ENCODE assay signal across 15 mouse cellular contexts in genomic region chr8:11257079-11258017, GRCm38 (mm10). TPM values are rescaled to one million over a fixed set of nuclear protein-coding genes. Genes with fewer than 3 reads are reported as not detected.
DNase-seq lines count a peak whose midpoint lies in the region; ATAC-seq and TF ChIP-seq lines count a peak whose summit lies in the region.
"Had no signal": no experiment of that assay in that cellular context is flagged by ENCODE, and none has a peak within 500 bp of the region (broad histone marks: within the 10 kb centered on the region; RNA-seq: fewer than 3 reads in every experiment).

No protein-coding gene starts in this region.

- no peak for TF ChIP-seq CTCF in kidney, postnatal 0 days (IDR thresholded peaks at IDR 0.05; ENCODE audit: low read depth)

- H3K4me2 ChIP-seq in kidney, postnatal 0 days (ENCODE audit: low read length), result no peak overlapping the region; the same call in 1 of the 2 replicates
- H3K4me2 ChIP-seq: liver, embryonic 12.5 days had no signal

- H3K4me1 ChIP-seq in kidney, postnatal 0 days (replicated peaks; ENCODE audit: insufficient read depth, low read length), result peaks cover 80% of the 10 kb centered on the region

- H3K9ac ChIP-seq in kidney, postnatal 0 days (ENCODE audit: low read depth, low read length), result no peak overlapping the region
- H3K9ac ChIP-seq: liver, embryonic 12.5 days had no signal

- peak; percentile 77 for DNase-seq in heart, adult 11 months
- DNase-seq in heart, postnatal 36 days, result no peak
- no peak for DNase-seq in kidney, postnatal 0 days (ENCODE audit: low spot score)
- DNase-seq in kidney, adult 9 months, result no peak
- peak; percentile 43 for DNase-seq in 416B (ENCODE audit: low read depth)
- DNase-seq in adrenal gland, postnatal 36 days, result peak; percentile 67 to 76
- no peak for DNase-seq in cerebellum, postnatal 14 days
- DNase-seq: cerebellum, adult 9-11 months; midbrain, embryonic 14.5 days had no signal

- intact Hi-C loops in heart, postnatal 36 days (cut with DNase I), result loop anchor here (10.0 kb wide), 1 partner anchor 297 kb away; the partner anchor contains the start of genes Cars2 and Ing1

- 34% methylated on average over 13 of the region's 13 CpGs for WGBS in kidney, postnatal 0 days

- H3K36me3 ChIP-seq in kidney, postnatal 0 days (ENCODE audit: insufficient read depth, low read length), result 0 out of 2 replicates have a peak, but pooled peaks cover 3% of the 10 kb centered on the region
- H3K36me3 ChIP-seq: liver, embryonic 12.5 days had no signal

- no peaks in the 10 kb centered on the region for H3K27me3 ChIP-seq in kidney, postnatal 0 days (ENCODE audit: insufficient read depth, low read length)

- no peak for ATAC-seq in kidney, postnatal 0 days (replicated peaks; ENCODE audit: low FRiP score, low read depth)
- ATAC-seq in erythroid progenitor cell, adult 5-6 weeks (replicated peaks; ENCODE audit: low FRiP score, poor library complexity, severe bottlenecking), result no peak
- ATAC-seq: CD4-positive, CD25-positive, alpha-beta regulatory T cell, adult 4 months; forebrain, embryonic 14.5 days; liver, embryonic 12.5 days had no signal

- no peaks in the 10 kb centered on the region for H3K9me3 ChIP-seq in kidney, postnatal 0 days (replicated peaks; ENCODE audit: low read length)
- H3K9me3 ChIP-seq: limb, embryonic 10.5 days; liver, embryonic 12.5 days had no signal

- no peak overlapping the region for H3K4me3 ChIP-seq in kidney, postnatal 0 days (replicated peaks; ENCODE audit: low read depth, low read length)
- H3K4me3 ChIP-seq: limb, embryonic 10.5 days; liver, embryonic 12.5 days had no signal

- peak overlapping the region; percentile 72 for H3K27ac ChIP-seq in kidney, postnatal 0 days
- H3K27ac ChIP-seq: limb, embryonic 10.5 days; liver, embryonic 12.5 days had no signal

RNA-seq across cellular contexts. Expression of gene Col4a2, which starts 55.3 kb away (rescaled TPM):
- total RNA-seq in heart, postnatal 36 days (2021), result 100 to 1,000 TPM; 228 to 282 TPM
- polyA plus RNA-seq in kidney, postnatal 0 days (2015; fragmentation: Nextera tagmentation; extraction: Ambion mirVana), result 139 and 140 TPM in 2 replicates
- total RNA-seq in adrenal gland, postnatal 36 days (2021), result 100 to 1,000 TPM; 182 to 302 TPM
- total RNA-seq in erythroid progenitor cell, adult 5-6 weeks (2015; ENCODE audit: low replicate concordance), result not detected in 2 replicates
- total RNA-seq in erythroid progenitor cell, adult 5-6 weeks (2017; ENCODE audit: low replicate concordance), result 0.23 and 0.39 TPM in 2 replicates
- polyA plus RNA-seq: CD4-positive, CD25-positive, alpha-beta regulatory T cell, adult 4 months had no signal

RNA-seq across cellular contexts. Expression of gene Col4a1, which starts 55.3 kb away (rescaled TPM):
- 100 to 1,000 TPM; 371 to 526 TPM for total RNA-seq in heart, postnatal 36 days (2021)
- 305 and 310 TPM in 2 replicates for polyA plus RNA-seq in kidney, postnatal 0 days (2015; fragmentation: Nextera tagmentation; extraction: Ambion mirVana)
- 100 to 1,000 TPM; 359 to 687 TPM for total RNA-seq in adrenal gland, postnatal 36 days (2021)
- 1.1 TPM in 1 of 2 replicates, not detected in the other for total RNA-seq in erythroid progenitor cell, adult 5-6 weeks (2015; ENCODE audit: low replicate concordance)
- total RNA-seq in erythroid progenitor cell, adult 5-6 weeks (2017; ENCODE audit: low replicate concordance), result 0.39 TPM in 1 of 2 replicates, not detected in the other
- total RNA-seq: MEL had no signal

Comparison
In these comparisons a context has a peak if more than half of its experiments do, and no peak if none do; other contexts are left out.
1. DNase-seq: peak in heart, adult 11 months (single experiment), 416B (single experiment) and adrenal gland, postnatal 36 days (2 of 2); none in heart, postnatal 36 days (0 of 2), kidney, postnatal 0 days (single experiment), kidney, adult 9 months (single experiment) and cerebellum, postnatal 14 days (0 of 2).
2. RNA of gene Col4a2, which starts 55.3 kb away (total RNA-seq): 182 to 302 TPM in adrenal gland, postnatal 36 days and 228 to 282 TPM in heart, postnatal 36 days; 0.23 to 0.39 TPM in erythroid progenitor cell, adult 5-6 weeks; every median in the first group is over 100 times any median in the second.
3. RNA of gene Col4a1, which starts 55.3 kb away (total RNA-seq): 359 to 687 TPM in adrenal gland, postnatal 36 days and 371 to 526 TPM in heart, postnatal 36 days; 0.39 to 1.1 TPM in erythroid progenitor cell, adult 5-6 weeks; every median in the first group is over 100 times any median in the second.